Mouse (Mus musculus): Measurements from ENCODE around the gene Vps13d. TPM values are rescaled to one million over a fixed set of nuclear protein-coding genes. Genes with fewer than 3 reads are reported as not detected.

Vps13d gene
- polyA plus RNA-seq, 1 experiment, result 23.5 TPM

DNA sequence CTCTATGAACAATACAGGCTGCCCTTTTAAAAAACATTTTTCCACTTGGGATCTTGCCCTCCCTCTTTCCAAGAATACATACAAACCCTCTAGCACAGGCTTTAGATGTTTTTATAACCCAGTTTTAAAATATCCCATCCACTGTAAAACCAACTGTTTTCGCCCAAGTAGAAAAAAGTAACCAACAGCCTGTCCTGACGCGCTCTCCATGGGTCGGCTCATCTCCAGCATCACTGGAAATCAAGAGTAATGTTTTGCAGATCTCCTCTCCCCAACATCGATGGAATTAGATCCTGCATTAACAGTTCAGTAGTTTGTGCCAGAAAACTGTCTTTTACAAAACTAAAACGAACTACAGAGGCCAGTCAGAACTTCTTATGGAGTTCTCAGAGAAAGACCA is 89.5 kb downstream of the Vps13d start:
- Histone ChIP-seq H3K27me3 (ENCODE audit: control insufficient read depth, insufficient read depth, low read length) (no peaks in the 10 kb centered on the region), H3K4me1 (replicated peaks; ENCODE audit: control insufficient read depth, insufficient read depth, low read length) (no peaks in the 10 kb centered on the region), H3K4me3 (ENCODE audit: control insufficient read depth, insufficient read depth, low read length) (no peak overlapping the region), H3K27ac (ENCODE audit: control insufficient read depth, insufficient read depth, low read length) (no peak overlapping the region), H3K36me3 (ENCODE audit: control insufficient read depth, insufficient read depth, low read length) (peaks cover 63% of the 10 kb centered on the region)
- no peak for DNase-seq
- 88% methylated on average over 6 of the region's 6 CpGs for WGBS
- TF ChIP-seq POLR2A (IDR thresholded peaks at IDR 0.05; ENCODE audit: control insufficient read depth, extremely low read depth, insufficient read depth, low read length, poor library complexity) (no peak), CTCF (IDR thresholded peaks at IDR 0.05; ENCODE audit: borderline replicate concordance, control insufficient read depth, extremely low read depth, insufficient read depth, low read length, poor library complexity) (no peak)

DNA sequence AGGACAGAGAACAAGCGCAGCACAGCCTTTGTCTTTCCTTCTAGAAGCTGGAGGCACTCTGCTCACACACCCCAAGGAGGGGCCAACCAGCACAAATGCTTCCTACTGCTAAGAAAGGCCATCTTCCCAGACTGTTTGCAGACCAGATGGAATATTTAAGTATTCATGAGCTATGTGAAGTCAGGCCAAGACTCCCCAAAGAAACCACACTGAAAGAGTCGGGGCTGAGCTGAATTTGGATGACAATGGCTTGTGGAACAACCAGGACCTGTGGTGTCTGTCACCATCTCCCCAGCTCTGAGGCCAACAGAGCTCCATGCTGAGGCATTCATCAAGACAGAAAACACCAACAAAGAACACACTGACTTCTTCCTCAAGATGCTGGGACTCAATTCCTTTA is 89.9 kb downstream of the Vps13d start:
- H3K27me3 ChIP-seq (ENCODE audit: control insufficient read depth, insufficient read depth, low read length), result no peaks in the 10 kb centered on the region
- no peak for TF ChIP-seq POLR2A (IDR thresholded peaks at IDR 0.05; ENCODE audit: control insufficient read depth, extremely low read depth, insufficient read depth, low read length, poor library complexity)
- TF ChIP-seq CTCF (IDR thresholded peaks at IDR 0.05; ENCODE audit: borderline replicate concordance, control insufficient read depth, extremely low read depth, insufficient read depth, low read length, poor library complexity), result no peak
- no peak overlapping the region for H3K27ac ChIP-seq (ENCODE audit: control insufficient read depth, insufficient read depth, low read length)

DNA sequence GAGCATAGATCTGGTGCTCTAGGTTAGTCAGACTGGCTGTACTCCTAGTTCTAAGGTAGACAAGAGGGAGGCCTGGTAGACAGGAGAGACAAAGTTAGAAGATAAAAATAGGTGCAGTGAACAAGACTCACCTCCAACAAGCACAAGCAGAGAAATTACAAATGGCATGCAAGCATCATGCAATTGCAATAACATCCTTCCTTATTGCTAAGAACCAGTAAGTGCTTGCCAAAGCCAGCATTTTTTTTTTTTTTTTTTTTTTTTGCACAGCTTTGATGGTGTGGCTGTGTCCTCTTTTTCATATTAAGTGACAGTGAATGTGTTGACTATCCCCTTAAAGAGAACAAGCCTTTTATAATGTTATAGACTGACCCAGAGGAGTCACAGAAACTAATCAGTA is 91.2 kb downstream of the Vps13d start:
- no peak overlapping the region for H3K27ac ChIP-seq (ENCODE audit: control insufficient read depth, insufficient read depth, low read length)
- no peaks in the 10 kb centered on the region for H3K27me3 ChIP-seq (ENCODE audit: control insufficient read depth, insufficient read depth, low read length)
- no peak overlapping the region for H3K4me3 ChIP-seq (ENCODE audit: control insufficient read depth, insufficient read depth, low read length)
- peaks cover 61% of the 10 kb centered on the region for H3K36me3 ChIP-seq (ENCODE audit: control insufficient read depth, insufficient read depth, low read length)
- TF ChIP-seq POLR2A (IDR thresholded peaks at IDR 0.05; ENCODE audit: control insufficient read depth, extremely low read depth, insufficient read depth, low read length, poor library complexity) (no peak), CTCF (IDR thresholded peaks at IDR 0.05; ENCODE audit: borderline replicate concordance, control insufficient read depth, extremely low read depth, insufficient read depth, low read length, poor library complexity) (no peak)
- no peaks in the 10 kb centered on the region; the same call in 1 of the 2 replicates for H3K4me1 ChIP-seq (replicated peaks; ENCODE audit: control insufficient read depth, insufficient read depth, low read length)
- DNase-seq, result no peak

More for the DNA sequence above, 89.9 kb downstream of the Vps13d start:
- DNase-seq, result no peak
- H3K4me1 ChIP-seq (replicated peaks; ENCODE audit: control insufficient read depth, insufficient read depth, low read length), result no peaks in the 10 kb centered on the region
- H3K4me3 ChIP-seq (ENCODE audit: control insufficient read depth, insufficient read depth, low read length), result no peak overlapping the region
- peaks cover 60% of the 10 kb centered on the region for H3K36me3 ChIP-seq (ENCODE audit: control insufficient read depth, insufficient read depth, low read length)
- 96% methylated on average over 2 of the region's 2 CpGs for WGBS

DNA sequence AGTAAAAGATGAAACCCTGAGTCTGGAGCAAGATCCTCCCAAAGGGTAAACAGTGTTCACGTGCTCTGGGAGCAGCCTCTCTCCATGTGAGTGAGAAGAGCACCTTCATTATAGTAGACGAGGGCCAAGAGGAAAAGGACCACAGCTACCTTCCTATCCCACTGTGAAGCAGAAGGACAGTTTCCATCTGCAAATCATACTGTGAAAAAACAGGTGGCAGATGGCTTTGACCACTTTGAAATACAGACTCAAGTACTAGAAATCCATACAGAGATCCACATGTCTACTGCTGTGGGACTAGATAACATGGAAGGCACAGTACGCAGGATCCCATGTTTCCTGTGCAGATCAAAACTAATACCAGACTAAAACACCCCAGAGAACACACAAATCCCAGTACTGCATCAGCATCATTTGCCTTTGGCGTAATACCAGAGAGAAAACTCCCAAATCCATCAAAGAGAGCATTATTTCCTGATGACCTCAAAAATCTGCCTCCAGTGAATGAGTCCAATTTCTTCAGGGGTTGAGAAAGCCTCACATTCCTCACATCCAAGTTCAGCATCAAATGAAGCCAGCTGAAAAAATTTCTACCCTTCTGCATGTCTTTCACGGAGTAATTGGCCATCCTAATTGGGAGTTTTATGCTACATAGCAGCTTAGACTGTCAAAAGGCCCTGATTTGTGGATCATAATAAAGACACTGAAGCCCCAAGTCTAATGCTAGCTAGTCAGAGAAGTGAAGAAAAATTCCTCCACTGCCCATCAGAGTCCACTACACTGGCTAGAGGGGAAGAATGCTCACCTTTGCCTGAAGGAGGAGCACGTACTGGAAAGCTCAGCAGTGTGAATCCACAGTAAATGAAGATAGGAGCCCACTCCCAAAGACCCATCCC is 92.7 kb downstream of the Vps13d start:
- H3K4me1 ChIP-seq (replicated peaks; ENCODE audit: control insufficient read depth, insufficient read depth, low read length), result no peaks in the 10 kb centered on the region; the same call in 1 of the 2 replicates
- DNase-seq, result no peak
- H3K27ac ChIP-seq (ENCODE audit: control insufficient read depth, insufficient read depth, low read length), result no peak overlapping the region
- TF ChIP-seq CTCF (IDR thresholded peaks at IDR 0.05; ENCODE audit: borderline replicate concordance, control insufficient read depth, extremely low read depth, insufficient read depth, low read length, poor library complexity) (no peak), POLR2A (IDR thresholded peaks at IDR 0.05; ENCODE audit: control insufficient read depth, extremely low read depth, insufficient read depth, low read length, poor library complexity) (no peak)
- peaks cover 62% of the 10 kb centered on the region for H3K36me3 ChIP-seq (ENCODE audit: control insufficient read depth, insufficient read depth, low read length)
- H3K27me3 ChIP-seq (ENCODE audit: control insufficient read depth, insufficient read depth, low read length), result no peaks in the 10 kb centered on the region
- H3K4me3 ChIP-seq (ENCODE audit: control insufficient read depth, insufficient read depth, low read length), result no peak overlapping the region
- 94% methylated on average over 6 of the region's 6 CpGs for WGBS

DNA sequence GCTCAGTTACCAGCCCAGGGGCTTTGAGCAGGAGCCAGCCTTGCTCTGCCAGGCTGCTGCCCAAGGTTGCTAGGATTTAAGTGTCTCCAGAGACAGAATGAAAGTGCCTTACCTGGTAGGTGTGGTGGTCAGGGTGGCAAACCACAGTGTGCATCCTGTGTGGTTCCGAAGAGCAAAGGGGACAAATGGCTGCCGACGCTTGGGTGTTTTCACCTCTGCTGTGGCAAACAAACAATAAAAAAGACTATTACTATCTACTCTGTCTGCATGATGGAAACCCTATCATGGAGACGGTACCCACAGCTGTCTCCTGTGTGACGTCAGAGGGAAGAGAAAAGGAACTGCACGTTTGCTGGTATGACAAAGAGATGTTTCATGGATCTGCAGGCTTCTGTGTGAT is 95.0 kb downstream of the Vps13d start:
- DNase-seq, result no peak
- Histone ChIP-seq H3K4me3 (ENCODE audit: control insufficient read depth, insufficient read depth, low read length) (no peak overlapping the region), H3K4me1 (replicated peaks; ENCODE audit: control insufficient read depth, insufficient read depth, low read length) (no peaks in the 10 kb centered on the region; the same call in 1 of the 2 replicates), H3K36me3 (ENCODE audit: control insufficient read depth, insufficient read depth, low read length) (peaks cover 63% of the 10 kb centered on the region), H3K27me3 (ENCODE audit: control insufficient read depth, insufficient read depth, low read length) (no peaks in the 10 kb centered on the region), H3K27ac (ENCODE audit: control insufficient read depth, insufficient read depth, low read length) (no peak overlapping the region)
- TF ChIP-seq POLR2A (IDR thresholded peaks at IDR 0.05; ENCODE audit: control insufficient read depth, extremely low read depth, insufficient read depth, low read length, poor library complexity), result no peak
- TF ChIP-seq CTCF (IDR thresholded peaks at IDR 0.05; ENCODE audit: borderline replicate concordance, control insufficient read depth, extremely low read depth, insufficient read depth, low read length, poor library complexity), result no peak
- 40% methylated on average over 6 of the region's 6 CpGs for WGBS

DNA sequence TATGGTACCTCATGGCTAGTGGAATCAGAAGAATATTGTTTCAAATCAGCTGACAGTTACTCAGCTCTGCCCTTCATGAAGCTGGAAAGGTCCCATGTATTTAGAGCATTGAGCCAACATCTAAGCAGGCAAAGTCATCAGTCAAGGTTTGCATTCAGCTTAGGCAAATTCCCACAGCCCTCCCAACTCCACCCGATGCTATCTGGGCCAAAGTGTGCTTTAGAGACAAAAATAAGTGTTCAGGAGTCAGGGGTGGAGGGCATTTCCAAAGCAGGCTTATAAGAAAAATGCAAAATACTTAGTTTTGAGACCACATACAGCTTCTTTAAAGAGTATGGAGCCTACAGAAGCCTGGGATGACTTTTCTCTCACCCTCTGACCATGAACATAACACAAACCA is 95.5 kb downstream of the Vps13d start:
- H3K27me3 ChIP-seq (ENCODE audit: control insufficient read depth, insufficient read depth, low read length), result no peaks in the 10 kb centered on the region
- H3K36me3 ChIP-seq (ENCODE audit: control insufficient read depth, insufficient read depth, low read length), result peaks cover 63% of the 10 kb centered on the region
- TF ChIP-seq POLR2A (IDR thresholded peaks at IDR 0.05; ENCODE audit: control insufficient read depth, extremely low read depth, insufficient read depth, low read length, poor library complexity), result no peak
- TF ChIP-seq CTCF (IDR thresholded peaks at IDR 0.05; ENCODE audit: borderline replicate concordance, control insufficient read depth, extremely low read depth, insufficient read depth, low read length, poor library complexity), result no peak
- no peak overlapping the region for H3K4me3 ChIP-seq (ENCODE audit: control insufficient read depth, insufficient read depth, low read length)
- no peak for DNase-seq
- 94% methylated on average over 1 of the region's 1 CpGs for WGBS
- no peak overlapping the region for H3K27ac ChIP-seq (ENCODE audit: control insufficient read depth, insufficient read depth, low read length)
- H3K4me1 ChIP-seq (replicated peaks; ENCODE audit: control insufficient read depth, insufficient read depth, low read length), result no peaks in the 10 kb centered on the region; the same call in 1 of the 2 replicates
